Mouse (Mus musculus): ENCODE measurements around the gene Iqschfp.

Gene Iqschfp

DNA sequence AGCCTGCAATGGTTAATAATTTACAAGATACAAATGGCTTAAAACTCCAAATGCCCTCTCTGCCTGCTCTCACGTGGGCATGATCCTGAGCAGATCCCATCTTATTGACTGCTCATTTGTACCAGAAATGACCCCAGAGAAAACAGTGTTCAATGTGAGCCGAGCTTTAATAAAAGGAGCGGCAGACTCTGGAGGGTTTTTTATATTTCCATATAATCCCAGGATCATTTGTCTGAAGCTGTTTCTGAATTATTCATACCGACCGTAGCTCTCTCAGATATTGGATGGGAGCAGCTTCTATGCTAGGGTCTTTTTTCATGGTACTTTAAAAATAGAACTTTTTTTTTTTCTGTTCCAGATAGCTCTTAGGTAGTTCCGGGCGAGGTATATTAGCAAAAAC lies 67.6 kb downstream of the Iqschfp start:
- no peak for DNase-seq

DNA sequence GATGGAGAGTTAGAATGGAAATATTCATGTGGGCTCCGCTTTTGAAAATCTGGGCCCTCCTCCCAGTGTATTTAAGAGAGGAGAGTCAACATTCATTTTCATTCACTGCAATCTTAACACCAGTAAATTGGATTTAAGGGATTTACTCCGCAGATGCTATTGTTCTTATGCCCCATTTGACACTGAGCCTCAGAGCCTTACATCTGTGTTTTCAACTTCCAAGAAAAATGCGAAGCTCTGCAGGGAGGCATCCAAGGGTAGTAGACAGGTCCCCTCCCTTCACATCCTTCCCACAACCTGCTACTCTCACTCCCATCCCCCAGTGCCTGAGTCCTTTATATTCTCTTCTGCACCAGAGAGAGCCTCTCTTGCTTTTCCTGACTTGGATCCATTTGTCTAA lies 68.1 kb downstream of the Iqschfp start:
- no peak for DNase-seq

GRCm38 (mm10) chr3:67960727-67961126 lies 68.7 kb downstream of the Iqschfp start:
- no peak for DNase-seq

DNA sequence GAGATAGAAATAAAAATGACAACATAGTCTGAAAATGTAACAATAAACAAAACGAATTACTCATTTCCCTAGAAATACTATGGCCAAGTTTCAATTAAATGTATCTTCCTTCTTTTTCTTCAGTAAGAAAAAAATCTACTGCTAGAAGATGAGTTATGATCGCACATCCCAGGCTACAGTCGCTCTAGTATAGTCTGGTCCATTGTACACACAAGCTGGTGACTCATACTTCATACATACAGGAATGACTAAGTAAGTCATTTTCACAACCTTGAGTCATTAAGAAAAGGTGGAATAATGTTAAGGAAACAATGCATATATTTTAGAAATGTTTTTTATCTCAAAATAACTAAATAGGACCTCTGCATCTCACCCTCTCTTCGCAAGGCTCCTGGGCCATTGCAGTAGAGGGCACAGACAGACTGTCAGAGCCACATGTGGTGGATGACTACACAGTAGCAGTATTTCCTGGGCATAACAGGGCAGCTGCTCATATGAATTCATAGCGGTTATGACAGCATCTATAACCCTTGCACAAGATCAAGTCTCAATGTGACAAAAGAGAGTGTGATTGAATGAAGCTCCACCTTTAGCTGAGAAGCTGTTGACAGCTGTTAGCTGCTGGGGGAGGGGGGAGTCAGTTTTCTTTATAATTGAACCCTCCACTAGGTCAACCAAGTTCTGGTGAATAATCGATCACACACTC lies 70.1 kb downstream of the Iqschfp start:
- no peak for DNase-seq

DNA sequence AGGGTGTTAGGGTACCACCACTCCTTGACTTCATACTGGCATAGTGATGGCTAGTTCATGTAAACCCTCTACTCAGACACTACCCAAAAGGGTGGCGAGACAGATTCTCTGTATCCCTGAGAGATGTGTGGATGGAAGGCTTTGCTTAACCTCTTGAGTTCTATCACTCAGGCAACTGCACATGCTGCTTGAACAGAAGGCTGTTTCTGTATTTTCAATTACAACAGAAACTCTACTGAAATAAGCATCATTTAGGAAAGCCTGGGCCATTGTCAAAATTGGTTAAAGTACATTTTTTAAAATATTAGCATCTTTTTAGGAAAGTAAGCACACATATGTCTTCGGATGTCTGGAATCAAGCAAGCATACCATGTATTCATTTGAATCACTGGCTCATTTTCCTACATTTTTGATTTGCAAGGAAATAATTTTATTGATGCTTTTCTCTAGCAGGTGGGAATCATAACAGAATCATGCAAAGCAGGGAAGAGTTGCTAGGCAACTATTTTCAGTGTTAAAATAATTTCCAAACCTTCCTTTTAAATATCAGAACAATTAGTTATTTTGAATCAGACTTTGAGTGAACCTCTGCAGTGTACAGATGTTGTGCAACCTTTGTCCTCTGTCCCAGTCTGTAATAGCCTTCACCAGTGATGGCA lies 82.4 kb downstream of the Iqschfp start:
- no peak for DNase-seq

DNA sequence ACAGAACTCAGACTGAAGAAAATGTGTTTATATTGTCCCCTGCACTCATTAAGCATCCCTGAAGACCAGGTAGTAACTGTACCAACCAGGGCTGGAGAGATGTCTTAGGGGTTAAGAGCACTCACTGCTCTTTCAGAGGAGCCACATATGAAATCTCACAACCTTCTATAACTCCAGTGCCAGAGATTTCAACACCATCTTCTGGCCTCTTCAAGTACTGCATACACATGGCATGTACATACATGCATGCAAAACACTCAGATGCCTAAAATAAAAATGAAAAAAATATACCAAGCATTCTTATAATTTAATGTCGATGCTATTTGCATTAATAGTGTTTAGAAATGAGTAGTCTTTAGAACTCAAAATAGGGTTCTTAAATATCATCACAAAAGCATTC lies 88.0 kb downstream of the Iqschfp start:
- DNase-seq, result no peak

- no peak for DNase-seq
These were observed 91.3 kb downstream of the Iqschfp start for GRCm38 (mm10) chr3:67983329-67983728.

DNA sequence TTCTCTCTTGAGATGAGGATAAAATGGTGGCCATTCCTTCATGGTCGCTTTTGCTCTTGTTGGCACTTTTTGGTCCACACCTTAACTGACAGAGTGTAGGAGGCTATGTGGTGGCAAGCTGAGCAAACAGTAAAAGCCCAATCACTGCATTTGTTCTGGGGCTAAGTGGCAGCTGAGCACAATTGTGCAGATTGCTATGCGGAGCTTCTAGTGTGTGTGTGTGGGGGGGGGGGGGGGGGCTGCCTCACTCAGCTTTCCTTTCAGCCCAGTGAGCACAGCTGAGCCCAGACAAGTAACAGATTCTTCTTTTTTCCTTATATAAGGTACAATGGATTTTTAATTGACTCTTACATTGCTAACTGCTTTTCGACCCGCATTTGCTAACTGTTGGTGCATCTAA lies 110.4 kb downstream of the Iqschfp start:
- DNase-seq, result no peak

- DNase-seq, result no peak
These were observed 120.3 kb downstream of the Iqschfp start for GRCm38 (mm10) chr3:68012342-68012741.

DNA sequence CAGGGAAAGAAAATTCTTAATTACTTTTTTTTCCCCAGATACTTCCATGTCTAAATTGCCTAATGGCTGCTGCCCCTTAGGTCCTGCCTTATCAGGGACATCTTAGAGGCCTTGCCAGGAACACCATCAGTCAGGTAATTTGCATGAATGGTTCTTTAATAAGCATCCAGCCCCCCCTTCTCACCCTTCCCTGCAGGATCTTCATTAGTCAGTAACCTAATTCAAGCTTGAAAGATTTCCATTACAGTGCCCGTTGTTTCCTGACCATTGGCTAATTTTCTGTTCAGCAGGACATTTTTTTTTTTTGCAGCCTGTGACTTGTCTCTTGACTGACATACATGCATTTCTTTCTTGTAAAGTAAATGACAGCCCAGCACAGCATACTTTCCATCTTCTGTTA lies 123.8 kb downstream of the Iqschfp start:
- DNase-seq, result no peak

DNA sequence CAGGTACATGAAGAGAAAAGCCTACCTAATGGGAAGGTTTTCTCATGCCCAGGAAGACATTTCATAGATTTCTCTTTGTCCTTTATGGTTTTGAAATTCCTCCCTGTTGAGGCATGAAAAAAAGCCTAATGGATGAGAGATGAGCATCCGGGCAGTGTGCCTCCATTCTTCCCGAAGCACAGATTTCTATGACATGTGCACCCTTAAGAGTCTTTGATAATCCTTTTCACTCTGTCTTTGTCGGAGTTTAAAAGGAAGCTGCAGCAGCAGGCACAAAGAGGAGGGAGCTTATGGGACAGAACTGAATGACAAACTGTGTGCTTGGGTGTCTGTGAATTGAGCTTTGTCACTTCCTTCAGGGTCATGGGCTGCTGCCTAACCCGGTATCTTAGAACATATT lies 127.4 kb downstream of the Iqschfp start:
- no peak for DNase-seq

GRCm38 (mm10) chr3:68036097-68036496 lies 144.1 kb downstream of the Iqschfp start:
- no peak for DNase-seq

GRCm38 (mm10) chr3:68042951-68043350 lies 150.9 kb downstream of the Iqschfp start:
- no peak for DNase-seq

DNA sequence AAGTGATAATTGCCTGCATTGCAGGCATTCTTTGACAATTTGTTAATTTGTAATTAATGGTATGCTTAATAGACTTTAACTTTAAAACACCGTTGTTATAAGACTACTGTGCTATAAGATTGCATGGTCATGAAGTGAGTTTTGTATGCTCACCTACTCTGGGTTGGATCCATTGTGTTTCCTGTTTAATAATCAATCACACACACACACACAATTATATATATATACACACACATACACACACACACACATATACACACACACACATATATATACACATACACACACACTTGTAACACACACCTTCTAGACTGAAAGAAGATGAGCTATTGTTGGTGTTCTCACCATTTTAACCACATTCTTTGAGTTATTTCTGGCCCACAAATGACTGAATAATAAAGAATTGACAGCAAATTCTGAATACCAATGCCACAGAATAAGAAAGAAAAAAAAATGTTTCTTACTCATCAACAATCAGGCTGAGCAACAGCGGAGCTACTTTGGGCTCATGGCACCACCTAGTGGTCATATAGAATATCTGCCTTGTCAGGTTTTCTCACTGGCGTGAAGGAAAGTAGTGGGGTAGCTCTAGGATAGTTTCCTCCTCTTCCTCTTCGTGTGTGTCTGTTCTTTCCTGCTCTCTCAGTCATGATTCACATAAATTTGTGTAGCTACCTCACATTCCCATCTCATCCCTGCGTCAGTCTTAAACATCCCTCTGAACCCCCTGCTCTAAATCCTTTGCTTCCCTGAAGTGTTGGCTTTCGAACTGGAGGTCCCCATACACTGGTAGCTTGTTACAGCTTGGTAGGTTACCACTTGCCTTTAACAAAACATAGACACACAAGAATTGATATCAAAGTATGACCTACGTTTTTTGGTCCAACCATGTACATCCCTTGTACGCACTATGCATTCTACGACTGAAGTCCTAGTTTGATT lies 153.7 kb downstream of the Iqschfp start:
- DNase-seq, result peak; percentile 29

GRCm38 (mm10) chr3:68053538-68053937 lies 161.5 kb downstream of the Iqschfp start:
- no peak for DNase-seq

GRCm38 (mm10) chr3:68055071-68055470 lies 163.0 kb downstream of the Iqschfp start:
- DNase-seq, result no peak

DNA sequence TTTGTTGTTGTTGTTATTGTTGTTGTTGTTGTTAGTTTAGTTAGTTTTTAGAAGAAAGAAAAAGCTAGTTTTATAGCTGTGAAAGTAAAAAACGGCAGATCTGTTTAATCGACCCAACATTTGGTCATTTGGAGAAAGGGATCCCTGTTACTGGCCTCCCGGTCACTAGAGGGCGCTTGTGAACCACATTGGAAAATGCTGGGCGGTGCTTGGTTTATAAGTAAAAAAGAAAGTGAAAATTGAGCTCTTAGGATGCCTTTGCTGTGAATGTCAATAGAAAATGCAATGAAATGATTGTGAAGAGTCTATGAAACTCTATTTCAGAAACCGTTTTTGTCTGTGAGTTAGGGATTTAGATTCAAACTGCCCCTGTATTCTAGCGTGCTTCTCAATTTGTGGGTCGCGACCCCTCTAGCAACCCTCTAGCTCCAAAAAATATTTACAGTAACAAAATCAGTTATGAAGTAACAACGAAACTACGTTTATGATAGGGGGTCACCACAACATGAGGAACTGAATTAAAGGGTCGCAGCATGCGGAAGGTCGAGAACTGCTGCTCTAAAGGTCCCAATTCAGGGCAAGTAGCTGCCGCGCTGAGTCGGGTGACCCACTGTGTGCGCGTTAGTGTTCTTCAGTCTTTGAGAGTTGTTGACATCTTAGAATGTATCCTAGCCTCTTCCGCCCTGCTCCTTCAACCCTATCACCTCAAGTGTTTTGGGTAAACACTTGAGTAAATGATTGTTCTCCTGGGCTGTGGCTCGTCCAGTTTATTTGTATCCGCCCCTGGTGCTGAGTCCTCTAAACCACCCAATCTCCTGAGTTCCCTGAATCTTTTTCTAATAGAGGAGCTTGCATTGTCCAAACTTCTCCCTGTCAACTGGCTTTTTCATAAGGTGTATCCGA lies 164.6 kb downstream of the Iqschfp start:
- DNase-seq, result peak; percentile 64

- no peak for DNase-seq
These were observed 167.2 kb downstream of the Iqschfp start for GRCm38 (mm10) chr3:68059162-68059800.

DNA sequence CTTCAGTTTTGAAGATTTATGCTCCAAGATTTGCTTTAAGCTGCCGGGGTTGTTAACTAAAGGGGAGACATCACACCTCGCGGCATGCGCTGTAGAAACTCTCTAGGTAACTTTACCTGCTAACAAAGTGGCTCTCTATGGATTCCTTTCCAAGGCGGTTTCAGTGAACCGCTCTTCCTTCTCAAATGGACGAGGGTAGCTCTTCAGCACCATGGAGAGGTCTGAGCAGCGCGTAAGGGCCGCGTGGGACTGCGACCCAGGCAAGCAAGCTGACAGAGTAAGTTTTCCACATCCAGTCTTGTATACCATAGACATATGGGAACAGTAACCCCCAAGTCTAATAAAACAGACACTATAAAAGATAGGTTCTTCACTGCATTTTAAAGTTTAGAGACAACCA lies 172.7 kb downstream of the Iqschfp start, which contains the start of gene Schip1:
TSS of gene Schip1 (plus strand) at position 72 of the 400 bp plus-strand sequence.
- DNase-seq, result no peak

GRCm38 (mm10) chr3:68071395-68072386 lies 179.7 kb downstream of the Iqschfp start:
- no peak for DNase-seq

GRCm38 (mm10) chr3:68077406-68077805 lies 185.4 kb downstream of the Iqschfp start:
- DNase-seq, result no peak

All from cerebellum, adult 9-10 months (tissue).